Mouse (Mus musculus): ENCODE results near the gene Arf3. TPM values are rescaled to one million over a fixed set of nuclear protein-coding genes. Genes with fewer than 3 reads are reported as not detected.

Gene Arf3
- polyA plus RNA-seq, 1 experiment from 2014 or later = 44.6 TPM

GRCm38 (mm10) chr15:98802926-98803325 is 39.9 kb upstream of the Arf3 start:
- H3K36me3 ChIP-seq = no peaks in the 10 kb centered on the region
- H3K27me3 ChIP-seq = peaks cover 100% of the 10 kb centered on the region
- H3K4me2 ChIP-seq = no peak overlapping the region
- H3K4me3 ChIP-seq = no peak overlapping the region
- no peak overlapping the region for H3K27ac ChIP-seq
- no peak for ATAC-seq (ENCODE audit: insufficient number of reproducible peaks, insufficient read depth, low FRiP score, low TSS enrichment, low read depth)
- WGBS = 4% methylated on average over 8 of the region's 8 CpGs
- H3K4me1 ChIP-seq = peaks cover 46% of the 10 kb centered on the region
- H3K9ac ChIP-seq = no peak overlapping the region
- no peaks in the 10 kb centered on the region for H3K9me3 ChIP-seq

GRCm38 (mm10) chr15:98799396-98799795 is 36.4 kb upstream of the Arf3 start:
- H3K9ac ChIP-seq = no peak overlapping the region
- no peak overlapping the region for H3K4me2 ChIP-seq
- H3K4me1 ChIP-seq = peaks cover 20% of the 10 kb centered on the region
- H3K4me3 ChIP-seq = no peak overlapping the region
- peaks cover 100% of the 10 kb centered on the region for H3K27me3 ChIP-seq
- WGBS = 13% methylated on average over 12 of the region's 12 CpGs
- no peaks in the 10 kb centered on the region for H3K36me3 ChIP-seq
- no peak for ATAC-seq (ENCODE audit: insufficient number of reproducible peaks, insufficient read depth, low FRiP score, low TSS enrichment, low read depth)
- H3K27ac ChIP-seq = no peak overlapping the region
- no peaks in the 10 kb centered on the region for H3K9me3 ChIP-seq

- Histone ChIP-seq H3K36me3 (no peaks in the 10 kb centered on the region), H3K27me3 (peaks cover 100% of the 10 kb centered on the region), H3K27ac (no peak overlapping the region), H3K9me3 (no peaks in the 10 kb centered on the region), H3K4me2 (no peak overlapping the region), H3K4me1 (peaks cover 15% of the 10 kb centered on the region), H3K4me3 (no peak overlapping the region), H3K9ac (no peak overlapping the region)
- ATAC-seq (ENCODE audit: insufficient number of reproducible peaks, insufficient read depth, low FRiP score, low TSS enrichment, low read depth) = no peak
- WGBS = 52% methylated on average over 3 of the region's 3 CpGs
Measured at GRCm38 (mm10) chr15:98798903-98799302, 35.9 kb upstream of the Arf3 start.

- no peak overlapping the region for H3K9ac ChIP-seq
- ATAC-seq (ENCODE audit: insufficient number of reproducible peaks, insufficient read depth, low FRiP score, low TSS enrichment, low read depth) = no peak
Measured at GRCm38 (mm10) chr15:98797835-98798492, 35.0 kb upstream of the Arf3 start.

GRCm38 (mm10) chr15:98796803-98797595 is 34.0 kb upstream of the Arf3 start:
- 2% methylated on average over 13 of the region's 13 CpGs for WGBS
- H3K27me3 ChIP-seq = peaks cover 100% of the 10 kb centered on the region
- no peak for ATAC-seq (ENCODE audit: insufficient number of reproducible peaks, insufficient read depth, low FRiP score, low TSS enrichment, low read depth)
- H3K27ac ChIP-seq = no peak overlapping the region
- H3K4me2 ChIP-seq = no peak overlapping the region
- no peaks in the 10 kb centered on the region for H3K36me3 ChIP-seq
- peaks cover 17% of the 10 kb centered on the region for H3K4me1 ChIP-seq
- H3K9me3 ChIP-seq = no peaks in the 10 kb centered on the region
- H3K4me3 ChIP-seq = no peak overlapping the region
- H3K9ac ChIP-seq = 0 out of 2 replicates have a peak overlapping the region, but pooled peaks have one; percentile 27

More at GRCm38 (mm10) chr15:98797835-98798492, 35.0 kb upstream of the Arf3 start:
- Histone ChIP-seq H3K27ac (no peak overlapping the region), H3K27me3 (peaks cover 100% of the 10 kb centered on the region), H3K9me3 (no peaks in the 10 kb centered on the region), H3K4me1 (peaks cover 10% of the 10 kb centered on the region), H3K4me2 (peak overlapping the region; percentile 26), H3K4me3 (peak overlapping the region; percentile 7; the same call in 1 of the 2 replicates), H3K36me3 (no peaks in the 10 kb centered on the region)
- 4% methylated on average over 28 of the region's 28 CpGs for WGBS

- Histone ChIP-seq H3K4me3 (peak overlapping the region; percentile 34; the same call in 1 of the 2 replicates), H3K27ac (no peak overlapping the region), H3K4me2 (peak overlapping the region; percentile 56), H3K4me1 (peaks cover 38% of the 10 kb centered on the region), H3K9me3 (no peaks in the 10 kb centered on the region), H3K9ac (no peak overlapping the region), H3K36me3 (no peaks in the 10 kb centered on the region), H3K27me3 (peaks cover 100% of the 10 kb centered on the region)
- ATAC-seq (ENCODE audit: insufficient number of reproducible peaks, insufficient read depth, low FRiP score, low TSS enrichment, low read depth) = no peak
- WGBS = 9% methylated on average over 13 of the region's 13 CpGs
Measured at GRCm38 (mm10) chr15:98793141-98793698, 30.2 kb upstream of the Arf3 start.

GRCm38 (mm10) chr15:98792233-98793020 is 29.4 kb upstream of the Arf3 start:
- H3K9me3 ChIP-seq = no peaks in the 10 kb centered on the region
- no peaks in the 10 kb centered on the region for H3K36me3 ChIP-seq
- H3K27ac ChIP-seq = no peak overlapping the region
- H3K9ac ChIP-seq = peak overlapping the region; percentile 52; the same call in 1 of the 2 replicates
- WGBS = 2% methylated on average over 75 of the region's 75 CpGs
- H3K27me3 ChIP-seq = peaks cover 100% of the 10 kb centered on the region
- peaks cover 31% of the 10 kb centered on the region for H3K4me1 ChIP-seq
- no peak for ATAC-seq (ENCODE audit: insufficient number of reproducible peaks, insufficient read depth, low FRiP score, low TSS enrichment, low read depth)
- H3K4me3 ChIP-seq = peak overlapping the region; percentile 34
- peak overlapping the region; percentile 56 for H3K4me2 ChIP-seq

DNA sequence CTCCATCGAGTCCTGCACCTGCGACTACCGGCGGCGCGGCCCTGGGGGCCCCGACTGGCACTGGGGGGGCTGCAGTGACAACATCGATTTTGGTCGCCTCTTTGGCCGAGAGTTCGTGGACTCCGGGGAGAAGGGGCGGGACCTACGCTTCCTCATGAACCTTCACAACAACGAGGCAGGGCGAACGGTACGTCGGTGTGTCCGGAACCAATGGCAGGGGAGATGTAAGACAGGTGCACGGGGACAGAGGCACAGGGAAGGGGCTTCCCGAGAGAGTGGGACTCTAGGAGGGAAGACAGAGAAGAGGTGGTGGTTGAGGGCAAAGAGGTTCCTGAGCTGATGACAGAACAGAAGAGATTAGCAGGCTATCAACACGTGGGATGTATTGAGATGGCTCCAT is 28.8 kb upstream of the Arf3 start:
- H3K9me3 ChIP-seq = no peaks in the 10 kb centered on the region

DNA sequence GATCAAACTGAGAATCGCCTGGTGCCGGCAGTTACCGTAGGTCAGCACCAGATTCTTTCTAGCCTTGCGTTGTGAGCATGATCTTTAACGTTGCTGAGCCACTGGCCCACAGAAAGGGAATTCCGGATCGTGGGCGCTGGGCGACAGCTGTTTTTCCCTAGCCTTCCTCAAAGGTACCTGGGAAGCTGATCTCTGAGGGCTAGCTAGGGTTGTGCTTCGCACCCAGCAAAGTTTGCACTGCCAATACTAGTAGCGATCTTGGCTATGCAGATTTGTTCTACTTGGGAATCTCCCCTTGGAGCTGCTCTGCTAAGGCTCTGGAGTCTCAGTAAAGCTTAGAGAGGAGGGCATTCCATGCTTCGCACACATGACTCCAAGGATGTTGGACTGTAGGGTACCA is 28.2 kb upstream of the Arf3 start:
- Histone ChIP-seq H3K27me3 (peaks cover 100% of the 10 kb centered on the region), H3K27ac (no peak overlapping the region), H3K4me3 (peak overlapping the region; percentile 28), H3K4me2 (peak overlapping the region; percentile 42), H3K9ac (no peak overlapping the region), H3K4me1 (peaks cover 31% of the 10 kb centered on the region), H3K9me3 (no peaks in the 10 kb centered on the region), H3K36me3 (no peaks in the 10 kb centered on the region)
- ATAC-seq (ENCODE audit: insufficient number of reproducible peaks, insufficient read depth, low FRiP score, low TSS enrichment, low read depth) = no peak
- 1% methylated on average over 12 of the region's 12 CpGs for WGBS

More for the DNA sequence above, 28.8 kb upstream of the Arf3 start:
- WGBS = under 1% methylated on average over 23 of the region's 23 CpGs
- Histone ChIP-seq H3K4me2 (peak overlapping the region; percentile 19; the same call in 1 of the 2 replicates), H3K27me3 (peaks cover 100% of the 10 kb centered on the region), H3K9ac (no peak overlapping the region), H3K27ac (no peak overlapping the region), H3K4me3 (peak overlapping the region; percentile 28; the same call in 1 of the 2 replicates), H3K4me1 (peaks cover 31% of the 10 kb centered on the region), H3K36me3 (no peaks in the 10 kb centered on the region)
- ATAC-seq (ENCODE audit: insufficient number of reproducible peaks, insufficient read depth, low FRiP score, low TSS enrichment, low read depth) = no peak

DNA sequence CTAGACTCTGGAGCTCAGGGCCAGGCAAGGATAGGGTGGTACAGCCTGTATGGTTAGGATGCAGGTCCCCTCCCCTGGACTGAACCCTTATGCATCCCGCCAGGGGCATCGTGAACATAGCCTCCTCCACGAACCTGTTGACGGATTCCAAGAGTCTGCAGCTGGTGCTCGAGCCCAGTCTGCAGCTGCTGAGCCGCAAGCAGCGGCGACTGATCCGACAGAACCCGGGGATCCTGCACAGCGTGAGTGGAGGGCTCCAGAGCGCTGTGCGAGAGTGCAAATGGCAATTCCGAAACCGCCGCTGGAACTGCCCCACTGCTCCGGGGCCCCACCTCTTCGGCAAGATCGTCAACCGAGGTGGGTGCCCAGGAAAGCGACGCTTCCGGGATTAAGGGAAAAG is 27.7 kb upstream of the Arf3 start:
- Histone ChIP-seq H3K4me1 (peaks cover 31% of the 10 kb centered on the region), H3K9ac (0 out of 2 replicates have a peak overlapping the region, but pooled peaks have one; percentile 49), H3K36me3 (no peaks in the 10 kb centered on the region), H3K27ac (no peak overlapping the region), H3K27me3 (peaks cover 97% of the 10 kb centered on the region), H3K4me2 (peak overlapping the region; percentile 42), H3K4me3 (peak overlapping the region; percentile 28), H3K9me3 (peaks cover 2% of the 10 kb centered on the region; the same call in 1 of the 2 replicates)
- no peak for ATAC-seq (ENCODE audit: insufficient number of reproducible peaks, insufficient read depth, low FRiP score, low TSS enrichment, low read depth)
- under 1% methylated on average over 23 of the region's 23 CpGs for WGBS
